Mouse (Mus musculus): ENCODE data around the gene Rab25. TPM values are rescaled to one million over a fixed set of nuclear protein-coding genes. Genes with fewer than 3 reads are reported as not detected.

Gene Rab25
- polyA plus RNA-seq, 1 experiment = not detected

GRCm38 (mm10) chr3:88529204-88530000, 18.7 kb downstream of the Rab25 start:
- peaks cover 2% of the 10 kb centered on the region; the same call in 1 of the 2 replicates for H3K4me1 ChIP-seq (ENCODE audit: control insufficient read depth, insufficient read depth, insufficient read length, low read length)
- H3K4me3 ChIP-seq (ENCODE audit: insufficient read depth, low read depth, low read length) = no peak overlapping the region
- no peak overlapping the region for H3K27ac ChIP-seq (replicated peaks; ENCODE audit: low read depth, low read length)

- Histone ChIP-seq H3K4me3 (ENCODE audit: insufficient read depth, low read depth, low read length) (no peak overlapping the region), H3K4me1 (ENCODE audit: control insufficient read depth, insufficient read depth, insufficient read length, low read length) (peaks cover 2% of the 10 kb centered on the region; the same call in 1 of the 2 replicates), H3K27ac (replicated peaks; ENCODE audit: low read depth, low read length) (no peak overlapping the region)
These were observed 19.5 kb downstream of the Rab25 start for GRCm38 (mm10) chr3:88528646-88529045.

DNA sequence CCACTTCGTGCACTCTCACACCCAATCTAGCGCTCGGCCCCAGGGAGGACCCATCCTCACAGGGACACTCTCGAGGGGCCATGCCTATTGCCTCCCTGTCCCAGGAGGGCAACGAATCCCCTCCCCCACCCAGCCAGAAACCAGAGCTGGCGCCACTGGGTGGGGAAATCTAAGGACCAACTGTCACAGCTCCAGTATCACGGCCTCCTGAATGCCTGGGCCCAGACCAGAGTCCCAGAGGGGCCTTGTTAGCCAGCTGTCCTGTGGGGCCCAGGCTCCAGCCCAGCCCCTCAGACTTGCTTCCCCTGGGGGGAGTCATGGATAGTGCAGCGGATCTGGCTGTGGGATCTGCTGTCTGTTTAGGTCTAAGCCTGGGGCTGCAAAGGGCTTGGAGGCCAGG, 20.5 kb downstream of the Rab25 start:
- H3K4me3 ChIP-seq (ENCODE audit: insufficient read depth, low read depth, low read length) = no peak overlapping the region
- no peak overlapping the region for H3K27ac ChIP-seq (replicated peaks; ENCODE audit: low read depth, low read length)
- H3K4me1 ChIP-seq (ENCODE audit: control insufficient read depth, insufficient read depth, insufficient read length, low read length) = peaks cover 2% of the 10 kb centered on the region; the same call in 1 of the 2 replicates

GRCm38 (mm10) chr3:88526157-88527131, 21.7 kb downstream of the Rab25 start:
- Histone ChIP-seq H3K4me3 (ENCODE audit: insufficient read depth, low read depth, low read length) (no peak overlapping the region), H3K27ac (replicated peaks; ENCODE audit: low read depth, low read length) (no peak overlapping the region), H3K4me1 (ENCODE audit: control insufficient read depth, insufficient read depth, insufficient read length, low read length) (peaks cover 2% of the 10 kb centered on the region; the same call in 1 of the 2 replicates)

GRCm38 (mm10) chr3:88525021-88525420, 23.1 kb downstream of the Rab25 start:
- Histone ChIP-seq H3K4me1 (ENCODE audit: control insufficient read depth, insufficient read depth, insufficient read length, low read length) (peaks cover 2% of the 10 kb centered on the region; the same call in 1 of the 2 replicates), H3K27ac (replicated peaks; ENCODE audit: low read depth, low read length) (no peak overlapping the region), H3K4me3 (ENCODE audit: insufficient read depth, low read depth, low read length) (no peak overlapping the region)

GRCm38 (mm10) chr3:88523027-88523426, 25.1 kb downstream of the Rab25 start:
- no peak overlapping the region for H3K27ac ChIP-seq (replicated peaks; ENCODE audit: low read depth, low read length)
- H3K4me3 ChIP-seq (ENCODE audit: insufficient read depth, low read depth, low read length) = no peak overlapping the region
- H3K4me1 ChIP-seq (ENCODE audit: control insufficient read depth, insufficient read depth, insufficient read length, low read length) = peaks cover 2% of the 10 kb centered on the region; the same call in 1 of the 2 replicates

- no peak overlapping the region for H3K4me3 ChIP-seq (ENCODE audit: insufficient read depth, low read depth, low read length)
- H3K27ac ChIP-seq (replicated peaks; ENCODE audit: low read depth, low read length) = no peak overlapping the region
These were observed 26.2 kb downstream of the Rab25 start for GRCm38 (mm10) chr3:88521803-88522331.

DNA sequence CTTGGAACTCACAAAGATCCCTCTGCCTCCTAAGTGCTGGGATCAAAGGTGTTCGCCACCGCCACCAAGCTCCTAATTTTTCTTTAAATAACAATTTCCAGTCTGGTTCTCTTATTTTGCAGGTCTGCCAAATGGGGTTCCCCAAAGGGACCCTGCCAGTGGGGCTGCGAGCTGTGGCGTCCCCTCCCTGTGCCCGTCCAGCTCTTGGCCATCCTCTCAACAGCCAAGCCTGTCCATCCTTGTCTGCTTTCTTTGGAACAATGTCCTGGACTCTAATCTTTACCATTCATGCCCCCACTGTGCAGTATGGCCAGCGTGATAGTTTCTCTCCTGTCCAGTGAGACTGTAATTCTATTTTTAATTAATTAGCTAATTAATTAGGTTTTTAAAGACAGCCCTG, 26.9 kb downstream of the Rab25 start:
- Histone ChIP-seq H3K27ac (replicated peaks; ENCODE audit: low read depth, low read length) (no peak overlapping the region), H3K4me3 (ENCODE audit: insufficient read depth, low read depth, low read length) (no peak overlapping the region), H3K4me1 (ENCODE audit: control insufficient read depth, insufficient read depth, insufficient read length, low read length) (no peaks in the 10 kb centered on the region)

More at GRCm38 (mm10) chr3:88521803-88522331, 26.2 kb downstream of the Rab25 start:
- H3K4me1 ChIP-seq (ENCODE audit: control insufficient read depth, insufficient read depth, insufficient read length, low read length) = no peaks in the 10 kb centered on the region

GRCm38 (mm10) chr3:88520078-88520477, 28.0 kb downstream of the Rab25 start:
- H3K4me3 ChIP-seq (ENCODE audit: insufficient read depth, low read depth, low read length) = no peak overlapping the region
- H3K4me1 ChIP-seq (ENCODE audit: control insufficient read depth, insufficient read depth, insufficient read length, low read length) = no peaks in the 10 kb centered on the region
- no peak overlapping the region for H3K27ac ChIP-seq (replicated peaks; ENCODE audit: low read depth, low read length)

DNA sequence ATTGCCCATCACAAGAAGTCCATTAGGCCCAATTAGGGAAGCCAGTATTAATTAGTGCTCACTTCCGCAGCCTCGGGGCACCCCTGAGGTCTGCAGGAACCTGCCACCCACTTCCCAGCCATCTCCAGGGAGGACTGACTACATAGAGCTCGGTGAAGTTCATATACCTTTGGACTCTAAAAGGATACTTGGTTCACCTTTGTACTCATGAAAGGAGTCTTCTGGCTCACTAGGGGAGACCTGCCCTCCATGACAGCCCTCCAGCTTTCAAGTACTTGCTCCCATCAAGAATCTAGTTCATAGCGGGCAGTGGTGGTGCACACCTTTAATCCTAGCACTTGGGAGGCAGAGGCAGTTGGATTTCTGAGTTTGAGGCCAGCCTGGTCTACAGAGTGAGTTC, 29.7 kb downstream of the Rab25 start:
- Histone ChIP-seq H3K4me3 (ENCODE audit: insufficient read depth, low read depth, low read length) (no peak overlapping the region), H3K27ac (replicated peaks; ENCODE audit: low read depth, low read length) (no peak overlapping the region), H3K4me1 (ENCODE audit: control insufficient read depth, insufficient read depth, insufficient read length, low read length) (peaks cover 9% of the 10 kb centered on the region)

- Histone ChIP-seq H3K4me1 (ENCODE audit: control insufficient read depth, insufficient read depth, insufficient read length, low read length) (peaks cover 14% of the 10 kb centered on the region), H3K4me3 (ENCODE audit: insufficient read depth, low read depth, low read length) (no peak overlapping the region), H3K27ac (replicated peaks; ENCODE audit: low read depth, low read length) (no peak overlapping the region)
These were observed 31.7 kb downstream of the Rab25 start for GRCm38 (mm10) chr3:88516407-88516806.

- Histone ChIP-seq H3K4me1 (ENCODE audit: control insufficient read depth, insufficient read depth, insufficient read length, low read length) (peaks cover 20% of the 10 kb centered on the region), H3K4me3 (ENCODE audit: insufficient read depth, low read depth, low read length) (no peak overlapping the region), H3K27ac (replicated peaks; ENCODE audit: low read depth, low read length) (no peak overlapping the region)
These were observed 33.1 kb downstream of the Rab25 start for GRCm38 (mm10) chr3:88515095-88515386.

GRCm38 (mm10) chr3:88514231-88515094, 33.6 kb downstream of the Rab25 start:
- H3K4me3 ChIP-seq (ENCODE audit: insufficient read depth, low read depth, low read length) = no peak overlapping the region
- no peak overlapping the region for H3K27ac ChIP-seq (replicated peaks; ENCODE audit: low read depth, low read length)
- peaks cover 20% of the 10 kb centered on the region for H3K4me1 ChIP-seq (ENCODE audit: control insufficient read depth, insufficient read depth, insufficient read length, low read length)

GRCm38 (mm10) chr3:88513546-88514115, 34.5 kb downstream of the Rab25 start:
- Histone ChIP-seq H3K4me1 (ENCODE audit: control insufficient read depth, insufficient read depth, insufficient read length, low read length) (peaks cover 20% of the 10 kb centered on the region), H3K4me3 (ENCODE audit: insufficient read depth, low read depth, low read length) (no peak overlapping the region), H3K27ac (replicated peaks; ENCODE audit: low read depth, low read length) (0 out of 2 replicates have a peak overlapping the region, but pooled peaks have one; percentile 11)
